Mouse (Mus musculus) bone marrow, adult 2 months (tissue): Measurements from ENCODE around the gene Olfr106-ps.

Experiments
- CTCF ChIP-seq: fragments of 200-500 bp; IDR thresholded peaks from 2 replicates; pipeline ENCODE4 v1.5.1; 2011; ENCODE audit warnings: low read length, control low read depth; ENCODE audit not compliant: control insufficient read depth, insufficient read depth
- POLR2A ChIP-seq: fragments of 200-500 bp; IDR thresholded peaks from 2 replicates; pipeline ENCODE4 v1.6.1; 2011; ENCODE audit warnings: low read depth, mild to moderate bottlenecking, control low read depth, low read length, borderline replicate concordance; ENCODE audit not compliant: control insufficient read depth

GRCm38 (mm10) chr17:37359282-37359681 is 30.9 kb upstream of the Olfr106-ps start, which contains the start of gene Olfr104-ps:
- TF ChIP-seq POLR2A (no peak), CTCF (no peak)
